Mouse (Mus musculus): ENCODE measurements around the gene R3hdml.

DNA sequence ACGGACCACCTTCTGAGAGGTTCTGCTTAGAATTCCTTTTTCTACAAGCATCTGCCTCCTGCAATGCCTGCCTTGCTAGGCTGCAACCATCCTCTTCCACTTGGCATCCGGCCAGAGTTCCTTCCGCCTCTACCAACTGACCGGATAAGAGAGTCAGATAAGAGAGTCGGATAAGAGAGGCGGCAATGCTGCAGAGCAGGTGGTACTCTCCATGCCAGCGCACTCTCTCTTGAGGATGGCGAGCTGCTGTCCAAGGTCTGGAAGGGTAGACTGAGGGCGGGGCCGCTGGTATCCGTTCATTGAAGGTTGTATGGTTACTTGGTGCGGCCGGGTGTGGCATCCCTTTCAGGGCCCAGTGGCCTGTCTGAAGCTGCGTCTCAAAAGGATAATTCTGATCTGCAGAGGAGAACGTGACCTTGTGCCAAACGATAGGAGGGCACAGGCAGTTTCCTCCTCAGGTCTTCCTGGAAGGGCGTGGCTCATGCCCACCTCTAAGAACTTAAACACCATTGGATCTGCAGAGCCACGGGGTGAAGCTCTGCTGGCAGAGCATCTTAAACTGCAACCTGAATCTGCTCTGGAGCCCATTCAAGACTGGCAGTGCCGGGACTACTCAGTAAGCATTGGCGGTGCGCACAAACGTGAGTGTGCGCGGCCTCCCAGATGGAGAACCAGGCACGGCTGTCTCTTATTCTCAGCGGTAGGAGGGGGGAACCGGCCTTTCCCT is 33.4 kb upstream of the R3hdml start:
- TF ChIP-seq POLR2A (IDR thresholded peaks at IDR 0.05; ENCODE audit: low read depth, low read length) (no peak), CTCF (IDR thresholded peaks at IDR 0.05; ENCODE audit: borderline replicate concordance, insufficient read depth, low read length) (no peak)
